Mouse (Mus musculus): ENCODE measurements around the gene Tead1.

GRCm38 (mm10) chr7:112915571-112915970, 236.5 kb downstream of the Tead1 start:
- TF ChIP-seq POLR2A (IDR thresholded peaks at IDR 0.05; ENCODE audit: insufficient read depth, low read depth, low read length) = no peak
- TF ChIP-seq CTCF (IDR thresholded peaks at IDR 0.05) = no peak
- TF ChIP-seq EP300 (IDR thresholded peaks at IDR 0.05; ENCODE audit: insufficient read depth, low read depth, low read length) = no peak

All from heart, adult 2 months (tissue).